Mouse (Mus musculus) gastrocnemius, adult 18-20 months (tissue): ENCODE measurements around the gene Lyve1. TPM values are rescaled to one million over a fixed set of nuclear protein-coding genes. Genes with fewer than 3 reads are reported as not detected.

ENCODE experiments used
- DNase-seq: peaks from one replicate; pipeline ENCODE4 v3.0.0; 2021; ENCODE audit warnings: low spot score
- total RNA-seq, 2 experiments: library from RNA; stranded (reverse); gene quantifications; 2 replicates each; pipeline ENCODE4 v1.2.3; 2021

Gene Lyve1
- total RNA-seq, 2 experiments from 2014 or later = 3.9 to 6.5 TPM

- DNase-seq = no peak
Measured at GRCm38 (mm10) chr7:110854519-110854918, 8.5 kb downstream of the Lyve1 start.

- no peak for DNase-seq
Measured at GRCm38 (mm10) chr7:110853611-110854010, 9.4 kb downstream of the Lyve1 start.

- no peak for DNase-seq
Measured at GRCm38 (mm10) chr7:110851541-110852203, 11.4 kb downstream of the Lyve1 start.

- no peak for DNase-seq
Measured at GRCm38 (mm10) chr7:110848371-110848770, 14.7 kb downstream of the Lyve1 start.

GRCm38 (mm10) chr7:110847321-110847720 is 15.7 kb downstream of the Lyve1 start:
- no peak for DNase-seq

- peak; percentile 88 for DNase-seq
Measured at GRCm38 (mm10) chr7:110843916-110844874, 18.8 kb downstream of the Lyve1 start, which contains the start of gene Rnf141. Gene Rnf141 (minus strand): TSS chr7:110844457.

GRCm38 (mm10) chr7:110840332-110840731 is 22.7 kb downstream of the Lyve1 start:
- no peak for DNase-seq

- no peak for DNase-seq
Measured at GRCm38 (mm10) chr7:110834522-110834921, 28.5 kb downstream of the Lyve1 start.

- DNase-seq = no peak
Measured at GRCm38 (mm10) chr7:110834018-110834417, 29.0 kb downstream of the Lyve1 start.

GRCm38 (mm10) chr7:110833024-110833423 is 30.0 kb downstream of the Lyve1 start:
- no peak for DNase-seq

GRCm38 (mm10) chr7:110823995-110824953 is 38.8 kb downstream of the Lyve1 start:
- DNase-seq = no peak

GRCm38 (mm10) chr7:110823593-110823992 is 39.4 kb downstream of the Lyve1 start:
- DNase-seq = no peak

- DNase-seq = no peak
Measured at GRCm38 (mm10) chr7:110823076-110823475, 40.0 kb downstream of the Lyve1 start.

- no peak for DNase-seq
Measured at GRCm38 (mm10) chr7:110822055-110822454, 41.0 kb downstream of the Lyve1 start.

- peak; percentile 47 for DNase-seq
Measured at GRCm38 (mm10) chr7:110821653-110822052, 41.4 kb downstream of the Lyve1 start.

GRCm38 (mm10) chr7:110821068-110821467 is 42.0 kb downstream of the Lyve1 start:
- no peak for DNase-seq

- no peak for DNase-seq
Measured at GRCm38 (mm10) chr7:110818787-110819350, 44.2 kb downstream of the Lyve1 start.

- DNase-seq = peak; percentile 72
Measured at GRCm38 (mm10) chr7:110818206-110818605, 44.8 kb downstream of the Lyve1 start.

GRCm38 (mm10) chr7:110816037-110816436 is 47.0 kb downstream of the Lyve1 start:
- DNase-seq = peak; percentile 58

- DNase-seq = no peak
Measured at GRCm38 (mm10) chr7:110813983-110814382, 49.1 kb downstream of the Lyve1 start.

- DNase-seq = no peak
Measured at GRCm38 (mm10) chr7:110811529-110811928, 51.5 kb downstream of the Lyve1 start.
